Mouse (Mus musculus): ENCODE measurements at regions not wholly inside any gene's neighbourhood (a gene's known extent, or its start where the extent isn't known, plus 50 kb on each side); places are given as distances from the start of the nearest gene placed in this dataset.
A peak's percentile ranks its signal among the peaks of the same experiment; 100 is the strongest.
"Not testable (repeated sequence)": the region's sequence is repeated elsewhere in the genome, so short reads cannot be mapped to it uniquely, and the experiment has no call there.

GRCm38 (mm10) chr10:108111398-108111797 is 50.6 kb upstream of the Ppp1r12a start:
- DNase-seq (ENCODE audit: low read depth), result no peak

GRCm38 (mm10) chr10:108110891-108111290 is 51.1 kb upstream of the Ppp1r12a start:
- TF ChIP-seq CTCF (IDR thresholded peaks at IDR 0.05; ENCODE audit: borderline replicate concordance, extremely low read depth, insufficient read depth, insufficient read length), result no peak
- TF ChIP-seq POLR2A (IDR thresholded peaks at IDR 0.05; ENCODE audit: borderline replicate concordance, extremely low read depth, insufficient read depth, insufficient read length, poor library complexity, severe bottlenecking), result no peak
- DNase-seq (ENCODE audit: low read depth), result no peak

More at GRCm38 (mm10) chr10:108111398-108111797, 50.6 kb upstream of the Ppp1r12a start:
- TF ChIP-seq CTCF (IDR thresholded peaks at IDR 0.05; ENCODE audit: borderline replicate concordance, extremely low read depth, insufficient read depth, insufficient read length), result no peak
- no peak for TF ChIP-seq POLR2A (IDR thresholded peaks at IDR 0.05; ENCODE audit: borderline replicate concordance, extremely low read depth, insufficient read depth, insufficient read length, poor library complexity, severe bottlenecking)

GRCm38 (mm10) chr10:108110197-108110596 is 51.8 kb upstream of the Ppp1r12a start:
- DNase-seq (ENCODE audit: low read depth), result no peak
- TF ChIP-seq CTCF (IDR thresholded peaks at IDR 0.05; ENCODE audit: borderline replicate concordance, extremely low read depth, insufficient read depth, insufficient read length) (no peak), POLR2A (IDR thresholded peaks at IDR 0.05; ENCODE audit: borderline replicate concordance, extremely low read depth, insufficient read depth, insufficient read length, poor library complexity, severe bottlenecking) (no peak)

- not testable (repeated sequence) for DNase-seq (ENCODE audit: low read depth)
Measured at GRCm38 (mm10) chr10:108108500-108108899, 53.5 kb upstream of the Ppp1r12a start.

- DNase-seq (ENCODE audit: low read depth), result no peak
- TF ChIP-seq CTCF (IDR thresholded peaks at IDR 0.05; ENCODE audit: borderline replicate concordance, extremely low read depth, insufficient read depth, insufficient read length) (no peak), POLR2A (IDR thresholded peaks at IDR 0.05; ENCODE audit: borderline replicate concordance, extremely low read depth, insufficient read depth, insufficient read length, poor library complexity, severe bottlenecking) (no peak)
Measured at GRCm38 (mm10) chr10:108101521-108101920, 60.5 kb upstream of the Ppp1r12a start.

GRCm38 (mm10) chr10:108093043-108093442 is 69.0 kb upstream of the Ppp1r12a start:
- no peak for DNase-seq (ENCODE audit: low read depth)
- no peak for TF ChIP-seq CTCF (IDR thresholded peaks at IDR 0.05; ENCODE audit: borderline replicate concordance, extremely low read depth, insufficient read depth, insufficient read length)
- no peak for TF ChIP-seq POLR2A (IDR thresholded peaks at IDR 0.05; ENCODE audit: borderline replicate concordance, extremely low read depth, insufficient read depth, insufficient read length, poor library complexity, severe bottlenecking)

GRCm38 (mm10) chr10:108089375-108089981 is 72.5 kb upstream of the Ppp1r12a start:
- no peak for TF ChIP-seq POLR2A (IDR thresholded peaks at IDR 0.05; ENCODE audit: borderline replicate concordance, extremely low read depth, insufficient read depth, insufficient read length, poor library complexity, severe bottlenecking)
- no peak for TF ChIP-seq CTCF (IDR thresholded peaks at IDR 0.05; ENCODE audit: borderline replicate concordance, extremely low read depth, insufficient read depth, insufficient read length)
- peak; percentile 62 for DNase-seq (ENCODE audit: low read depth)

GRCm38 (mm10) chr10:108088883-108089282 is 73.1 kb upstream of the Ppp1r12a start:
- no peak for TF ChIP-seq POLR2A (IDR thresholded peaks at IDR 0.05; ENCODE audit: borderline replicate concordance, extremely low read depth, insufficient read depth, insufficient read length, poor library complexity, severe bottlenecking)
- TF ChIP-seq CTCF (IDR thresholded peaks at IDR 0.05; ENCODE audit: borderline replicate concordance, extremely low read depth, insufficient read depth, insufficient read length), result no peak
- DNase-seq (ENCODE audit: low read depth), result no peak

GRCm38 (mm10) chr10:108088209-108088608 is 73.8 kb upstream of the Ppp1r12a start:
- TF ChIP-seq POLR2A (IDR thresholded peaks at IDR 0.05; ENCODE audit: borderline replicate concordance, extremely low read depth, insufficient read depth, insufficient read length, poor library complexity, severe bottlenecking) (no peak), CTCF (IDR thresholded peaks at IDR 0.05; ENCODE audit: borderline replicate concordance, extremely low read depth, insufficient read depth, insufficient read length) (no peak)
- DNase-seq (ENCODE audit: low read depth), result peak; percentile 30

- TF ChIP-seq POLR2A (IDR thresholded peaks at IDR 0.05; ENCODE audit: borderline replicate concordance, extremely low read depth, insufficient read depth, insufficient read length, poor library complexity, severe bottlenecking), result no peak
- TF ChIP-seq CTCF (IDR thresholded peaks at IDR 0.05; ENCODE audit: borderline replicate concordance, extremely low read depth, insufficient read depth, insufficient read length), result no peak
- DNase-seq (ENCODE audit: low read depth), result no peak
Measured at GRCm38 (mm10) chr10:108083220-108083619, 78.8 kb upstream of the Ppp1r12a start.

GRCm38 (mm10) chr10:108075144-108075543 is 86.8 kb upstream of the Ppp1r12a start:
- no peak for TF ChIP-seq CTCF (IDR thresholded peaks at IDR 0.05; ENCODE audit: borderline replicate concordance, extremely low read depth, insufficient read depth, insufficient read length)
- no peak for TF ChIP-seq POLR2A (IDR thresholded peaks at IDR 0.05; ENCODE audit: borderline replicate concordance, extremely low read depth, insufficient read depth, insufficient read length, poor library complexity, severe bottlenecking)
- DNase-seq (ENCODE audit: low read depth), result no peak

GRCm38 (mm10) chr10:108073828-108074227 is 88.2 kb upstream of the Ppp1r12a start:
- no peak for TF ChIP-seq POLR2A (IDR thresholded peaks at IDR 0.05; ENCODE audit: borderline replicate concordance, extremely low read depth, insufficient read depth, insufficient read length, poor library complexity, severe bottlenecking)
- no peak for TF ChIP-seq CTCF (IDR thresholded peaks at IDR 0.05; ENCODE audit: borderline replicate concordance, extremely low read depth, insufficient read depth, insufficient read length)
- no peak for DNase-seq (ENCODE audit: low read depth)

Data from brain, embryonic 14.5 days (tissue).